1 mouse cellular context compared by ENCODE assay signal in genomic region chr10:90732823-90733222, GRCm38 (mm10).
TF ChIP-seq lines count a peak whose summit lies in the region.

No protein-coding gene starts in this region.

TF ChIP-seq in CH12.LX, 34 proteins besides CTCF, POLR2A, EP300 and RAD21 (continued from another document):
- no peak for TF ChIP-seq SMC3 (IDR thresholded peaks at IDR 0.05; ENCODE audit: low read depth, low read length)
- no peak for TF ChIP-seq USF1 (IDR thresholded peaks at IDR 0.05; ENCODE audit: low read depth, low read length)
- no peak for TF ChIP-seq ELF1 (IDR thresholded peaks at IDR 0.05; ENCODE audit: low read depth, low read length)
- TF ChIP-seq MYC (IDR thresholded peaks at IDR 0.05; ENCODE audit: low read depth, low read length), result peak; percentile 87
- TF ChIP-seq KAT2A (IDR thresholded peaks at IDR 0.05; ENCODE audit: insufficient replicate concordance, low read length), result peak; percentile 77; the same call in 1 of the 2 replicates
- peak; percentile 82 for TF ChIP-seq ETS1 (conservative IDR thresholded peaks at IDR 0.05; ENCODE audit: low read depth, low read length)
- peak; percentile 79 for TF ChIP-seq RCOR1 (conservative IDR thresholded peaks at IDR 0.05; ENCODE audit: low read depth, low read length)
